Mouse (Mus musculus) CH12.LX (cell line): ENCODE data around the gene 1700025B11Rik.

Experiments
- CHD1 ChIP-seq: IDR thresholded peaks from 2 replicates; pipeline ENCODE4 v1.6.1; 2012; ENCODE audit warnings: low read depth, low read length, improper control_type of control experiment, inconsistent platforms
- CHD2 ChIP-seq: IDR thresholded peaks from 2 replicates; pipeline ENCODE4 v1.6.1; 2011; ENCODE audit warnings: low read length, improper control_type of control experiment
- CTCF ChIP-seq, 2 experiments: IDR thresholded peaks in 1 of 2; conservative IDR thresholded peaks in 1 of 2; 2 replicates each; pipeline ENCODE4 v1.5.1; 2011 to 2012; ENCODE audit warnings: low read depth in 2 of 2, low read length in 2 of 2, improper control_type of control experiment in 1 of 2, inconsistent platforms in 1 of 2, mild to moderate bottlenecking in 1 of 2, moderate library complexity in 1 of 2
- JUND ChIP-seq: conservative IDR thresholded peaks from 2 replicates; pipeline ENCODE4 v1.6.1; 2011; ENCODE audit warnings: low read depth, low read length, improper control_type of control experiment
- KAT2A ChIP-seq: IDR thresholded peaks from 2 replicates; pipeline ENCODE4 v1.6.1; 2012; ENCODE audit warnings: low read length, improper control_type of control experiment, inconsistent platforms; ENCODE audit not compliant: insufficient replicate concordance
- MAX ChIP-seq: IDR thresholded peaks from 2 replicates; pipeline ENCODE4 v1.6.1; 2011; ENCODE audit warnings: low read length, improper control_type of control experiment
- NELFE ChIP-seq: IDR thresholded peaks from 2 replicates; pipeline ENCODE4 v1.6.1; 2011; ENCODE audit warnings: low read depth, low read length, improper control_type of control experiment
- POLR2A ChIP-seq: IDR thresholded peaks from 2 replicates; pipeline ENCODE4 v1.6.1; 2011; ENCODE audit warnings: low read depth, mild to moderate bottlenecking, improper control_type of control experiment, low read length
- TBP ChIP-seq: conservative IDR thresholded peaks from 2 replicates; pipeline ENCODE4 v1.6.1; 2011; ENCODE audit warnings: low read depth, low read length, improper control_type of control experiment
- TCF12 ChIP-seq: IDR thresholded peaks from 2 replicates; pipeline ENCODE4 v1.6.1; 2014; ENCODE audit warnings: low read depth, mild to moderate bottlenecking, inconsistent platforms, low read length, improper control_type of control experiment
- UBTF ChIP-seq: IDR thresholded peaks from 2 replicates; pipeline ENCODE4 v1.6.1; 2012; ENCODE audit warnings: low read depth, mild to moderate bottlenecking, inconsistent platforms, low read length, improper control_type of control experiment, moderate library complexity
- ZNF384 ChIP-seq: IDR thresholded peaks from 2 replicates; pipeline ENCODE4 v1.6.1; 2012; ENCODE audit warnings: low read depth, low read length, improper control_type of control experiment, inconsistent platforms

DNA sequence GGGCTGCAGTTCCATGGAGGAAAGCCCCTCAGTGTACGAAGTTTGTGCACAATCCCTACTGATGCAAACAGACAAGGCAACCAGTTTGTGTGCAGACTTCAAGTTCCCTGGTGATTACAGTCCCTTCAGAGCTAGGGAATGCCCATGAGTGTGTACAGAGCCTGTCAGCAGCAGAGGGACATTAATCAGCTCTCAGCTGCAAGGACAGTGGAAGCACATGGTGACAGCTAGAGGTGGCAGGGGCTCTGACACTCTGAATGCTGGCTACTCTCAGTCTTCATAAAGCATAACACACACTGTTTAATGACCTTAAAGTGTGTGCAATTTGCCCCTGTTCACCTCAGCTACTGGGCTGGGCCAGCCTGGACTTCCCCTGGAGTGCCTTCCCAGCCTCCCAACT is 31.9 kb upstream of the 1700025B11Rik start:
- no peak for TF ChIP-seq POLR2A
- no peak for TF ChIP-seq TCF12
- TF ChIP-seq ZNF384, result no peak
- TF ChIP-seq KAT2A, result no peak
- TF ChIP-seq CHD1, result no peak
- TF ChIP-seq CTCF (conservative IDR thresholded peaks at IDR 0.05 in 1 of 2, IDR thresholded peaks at IDR 0.05 in 1 of 2; ENCODE audit: low read depth in 2 of 2, low read length in 2 of 2), result no peak
- no peak for TF ChIP-seq TBP
- TF ChIP-seq NELFE, result no peak
- TF ChIP-seq MAX, result no peak
- no peak for TF ChIP-seq CHD2
- no peak for TF ChIP-seq JUND
- TF ChIP-seq UBTF, result no peak
